Mouse (Mus musculus) liver, embryonic 16.5 days (tissue): Measurements from ENCODE around the gene Wdr83. TPM values are rescaled to one million over a fixed set of nuclear protein-coding genes. Genes with fewer than 3 reads are reported as not detected.

Source experiments
- ATAC-seq: fragments of 200-750 bp; cut with Nextera tagmentation; 2 replicates; pipeline ENCODE4 v1.8.0; 2017; ENCODE audit warnings: low read depth, mild to moderate bottlenecking, moderate number of reproducible peaks, moderate library complexity
- H3K27ac ChIP-seq: fragments of 300-500 bp; sonication (generic); 2 replicates; pipeline ENCODE4 v1.5.1; 2014; ENCODE audit warnings: mild to moderate bottlenecking, low read length
- H3K27me3 ChIP-seq: fragments of 300-500 bp; sonication (generic); 2 replicates; pipeline ENCODE4 v1.6.1; 2014; ENCODE audit warnings: low read depth, low read length, mixed read lengths; ENCODE audit not compliant: control insufficient read depth, insufficient read depth
- H3K36me3 ChIP-seq: fragments of 300-500 bp; sonication (generic); 2 replicates; pipeline ENCODE4 v1.6.1; 2014; ENCODE audit warnings: mild to moderate bottlenecking; ENCODE audit not compliant: control insufficient read depth, insufficient read depth
- H3K4me1 ChIP-seq: fragments of 300-500 bp; sonication (generic); 2 replicates; pipeline ENCODE4 v1.6.1; 2014; ENCODE audit warnings: low read depth, low read length, mixed read lengths; ENCODE audit not compliant: control insufficient read depth
- H3K4me2 ChIP-seq: fragments of 300-500 bp; sonication (generic); 2 replicates; pipeline ENCODE4 v1.6.1; 2014; ENCODE audit warnings: low read depth, low read length, mixed read lengths
- H3K4me3 ChIP-seq: fragments of 300-500 bp; sonication (generic); 2 replicates; pipeline ENCODE4 v1.5.1; 2014; ENCODE audit warnings: low read depth, mild to moderate bottlenecking, low read length
- H3K9ac ChIP-seq: fragments of 300-500 bp; sonication (generic); 2 replicates; pipeline ENCODE4 v1.6.1; 2014; ENCODE audit warnings: low read depth, low read length
- H3K9me3 ChIP-seq: fragments of 300-500 bp; sonication (generic); replicated peaks from 2 replicates; pipeline ENCODE4 v1.6.1; 2016; ENCODE audit warnings: low read length; ENCODE audit not compliant: control insufficient read depth
- WGBS: fragments of 180-500 bp; shearing (Covaris S2); extraction: QIAGEN DNeasy Blood & Tissue Kit; methylation state at CpG from one replicate; pipeline ENCODE4 v1.1.7; 2014; ENCODE audit not compliant: insufficient replicate concordance; 5-methylcytosine and 5-hydroxymethylcytosine counted together
- polyA plus RNA-seq: library from polyadenylated mRNA; unstranded; fragments of >200 nt; fragmentation: Nextera tagmentation; extraction: Ambion mirVana; gene quantifications from 2 replicates; pipeline ENCODE4 v1.2.1, GENCODE M21; 2015

Wdr83 gene
- polyA plus RNA-seq, 1 experiment from 2014 or later, result 22.0 TPM

DNA sequence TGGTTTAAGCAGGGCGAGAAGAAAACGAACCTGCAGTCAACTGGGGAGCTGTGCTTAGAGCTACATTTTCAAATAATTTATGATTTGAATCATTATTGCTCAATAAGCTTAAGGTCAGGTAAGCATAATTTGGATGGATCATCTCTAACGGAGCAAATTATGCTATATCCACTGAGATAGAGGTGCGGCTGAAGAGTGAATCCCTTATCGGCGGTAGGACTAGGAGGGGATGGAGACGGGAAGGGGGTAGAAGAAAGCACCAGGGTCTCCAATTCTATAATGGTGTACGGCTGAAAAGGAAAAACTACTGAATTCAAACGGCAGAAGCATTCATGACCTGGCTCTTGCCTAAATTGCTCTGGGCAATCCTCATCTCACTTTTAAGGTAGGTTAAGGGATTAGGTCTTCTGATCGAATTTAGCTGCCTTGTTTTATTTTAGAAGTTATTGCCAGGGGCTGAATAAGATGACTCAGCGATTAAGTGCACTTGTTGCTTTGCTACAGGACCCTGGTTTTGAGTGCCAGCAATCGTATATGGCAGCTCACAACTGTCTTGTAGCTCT lies 45.9 kb downstream of the Wdr83 start:
- ATAC-seq, result no peak
- Histone ChIP-seq H3K36me3 (peaks cover 32% of the 10 kb centered on the region), H3K9me3 (no peaks in the 10 kb centered on the region), H3K4me2 (peak overlapping the region; percentile 90), H3K4me3 (peak overlapping the region; percentile 76), H3K4me1 (peaks cover 48% of the 10 kb centered on the region), H3K9ac (peak overlapping the region; percentile 82), H3K27ac (peak overlapping the region; percentile 97), H3K27me3 (no peaks in the 10 kb centered on the region)
- 2% methylated on average over 12 of the region's 12 CpGs for WGBS

DNA sequence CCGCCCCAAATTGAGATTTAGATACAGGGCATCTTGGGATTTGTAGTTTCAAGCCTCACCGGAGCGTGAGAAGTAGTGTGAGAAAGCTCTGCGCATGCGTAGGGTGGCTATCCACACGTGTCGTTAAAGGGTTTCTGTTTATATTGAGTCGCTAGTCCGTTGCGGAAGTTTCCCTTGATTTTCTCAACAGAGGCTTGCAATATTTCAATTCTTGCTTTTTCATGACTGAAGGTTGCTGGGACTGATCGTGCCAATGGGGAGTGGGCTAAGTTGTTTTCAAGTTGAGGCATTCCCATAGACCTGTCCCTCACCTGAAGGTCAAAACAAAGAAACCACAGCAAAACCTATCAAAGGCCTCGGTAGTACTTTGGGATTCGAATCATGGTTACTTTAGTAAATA lies 46.3 kb downstream of the Wdr83 start:
- peak overlapping the region; percentile 97 for H3K27ac ChIP-seq
- H3K4me1 ChIP-seq, result peaks cover 46% of the 10 kb centered on the region
- no peak for ATAC-seq
- H3K4me3 ChIP-seq, result peak overlapping the region; percentile 76
- H3K36me3 ChIP-seq, result peaks cover 32% of the 10 kb centered on the region
- under 1% methylated on average over 13 of the region's 13 CpGs for WGBS
- H3K9me3 ChIP-seq, result no peaks in the 10 kb centered on the region
- peak overlapping the region; percentile 82 for H3K9ac ChIP-seq
- peak overlapping the region; percentile 90 for H3K4me2 ChIP-seq
- no peaks in the 10 kb centered on the region for H3K27me3 ChIP-seq

DNA sequence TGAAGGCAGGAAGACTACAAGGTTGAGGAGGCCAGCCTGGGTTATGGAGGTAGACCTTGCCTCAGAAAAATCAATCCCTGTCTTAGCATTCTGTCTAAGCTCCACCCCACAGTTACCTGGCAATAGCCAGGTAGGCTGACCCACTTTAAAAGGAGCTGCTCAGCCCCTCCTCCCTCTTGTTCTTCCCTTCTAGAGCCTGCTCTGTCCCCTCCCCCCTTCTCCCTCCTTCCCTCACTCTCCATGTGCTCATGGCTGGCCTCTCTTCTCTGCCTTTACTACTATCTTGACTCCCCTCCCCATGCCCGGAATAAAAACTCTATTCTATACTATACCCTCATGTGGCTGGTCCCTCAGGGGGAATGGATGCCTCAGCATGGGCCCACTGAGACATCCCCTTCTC lies 47.2 kb downstream of the Wdr83 start:
- ATAC-seq, result no peak
- H3K36me3 ChIP-seq, result peaks cover 38% of the 10 kb centered on the region
- WGBS, result 46% methylated on average over 1 of the region's 1 CpGs
- H3K4me2 ChIP-seq, result no peak overlapping the region
- no peaks in the 10 kb centered on the region for H3K9me3 ChIP-seq
- no peak overlapping the region for H3K9ac ChIP-seq
- H3K4me3 ChIP-seq, result no peak overlapping the region
- H3K27me3 ChIP-seq, result no peaks in the 10 kb centered on the region
- no peak overlapping the region for H3K27ac ChIP-seq
- peaks cover 42% of the 10 kb centered on the region for H3K4me1 ChIP-seq

DNA sequence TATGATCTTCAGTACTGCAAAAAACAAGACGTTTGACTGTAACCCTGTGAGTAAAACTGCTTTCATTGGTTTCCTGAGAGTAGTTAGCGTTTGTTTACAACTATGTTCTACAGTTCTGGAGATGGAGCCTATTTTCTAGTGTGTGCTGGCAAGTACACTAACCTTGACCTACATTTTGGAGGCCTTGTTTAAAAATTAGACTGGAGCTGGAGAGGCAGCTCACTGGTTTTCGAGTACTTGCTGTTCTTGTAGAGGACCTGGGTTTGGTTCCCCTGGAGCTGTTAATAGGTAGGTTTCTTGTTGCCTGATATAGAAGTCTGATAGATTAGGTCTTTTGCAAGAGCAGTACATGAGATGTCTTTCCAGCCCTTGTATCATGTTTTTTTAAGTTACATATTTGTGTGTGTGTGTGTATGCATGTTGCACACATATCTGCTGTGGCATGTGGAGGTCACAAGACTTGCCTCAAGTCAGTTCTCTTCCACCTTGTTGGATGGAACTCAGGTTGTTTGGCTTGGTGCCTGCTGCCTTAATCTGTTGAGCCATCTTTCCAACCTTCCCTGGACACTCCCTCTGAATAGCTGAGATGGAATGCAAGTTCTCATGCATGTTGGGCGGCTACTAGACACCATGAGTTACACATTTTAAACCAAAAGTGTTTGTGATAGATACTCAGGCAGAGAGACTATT lies 48.3 kb downstream of the Wdr83 start:
- Histone ChIP-seq H3K4me1 (peaks cover 43% of the 10 kb centered on the region), H3K27me3 (no peaks in the 10 kb centered on the region), H3K9me3 (no peaks in the 10 kb centered on the region), H3K36me3 (peaks cover 38% of the 10 kb centered on the region), H3K4me3 (no peak overlapping the region), H3K4me2 (no peak overlapping the region), H3K27ac (peak overlapping the region; percentile 4; the same call in 1 of the 2 replicates), H3K9ac (no peak overlapping the region)
- WGBS, result 59% methylated on average over 4 of the region's 4 CpGs
- no peak for ATAC-seq

DNA sequence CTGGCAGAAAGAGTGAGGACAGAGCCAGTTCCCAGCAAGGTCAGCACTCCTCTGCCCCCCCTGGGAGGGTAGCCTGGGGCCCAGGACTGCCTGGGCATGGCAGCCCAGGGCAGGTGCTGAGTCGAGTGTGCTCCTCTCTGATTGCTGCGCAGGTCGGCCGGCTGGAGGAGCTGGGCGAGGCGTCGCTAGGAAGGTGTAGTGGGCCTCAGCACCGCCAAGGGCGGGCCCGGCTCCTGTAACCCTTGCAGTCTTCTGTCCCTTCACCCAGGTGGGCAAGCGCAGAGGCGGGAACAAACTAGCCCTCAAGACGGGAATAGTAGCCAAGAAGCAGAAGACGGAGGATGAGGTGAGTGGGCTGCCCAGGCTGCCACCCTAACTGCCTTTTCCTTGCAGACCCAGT lies 51.8 kb downstream of the Wdr83 start:
- Histone ChIP-seq H3K4me2 (peak overlapping the region; percentile 70; the same call in 1 of the 2 replicates), H3K4me3 (no peak overlapping the region), H3K27me3 (no peaks in the 10 kb centered on the region), H3K27ac (no peak overlapping the region), H3K36me3 (peaks cover 38% of the 10 kb centered on the region), H3K9me3 (no peaks in the 10 kb centered on the region), H3K4me1 (peaks cover 38% of the 10 kb centered on the region), H3K9ac (peak overlapping the region; percentile 99; the same call in 1 of the 2 replicates)
- WGBS, result 78% methylated on average over 14 of the region's 14 CpGs
- ATAC-seq, result no peak

DNA sequence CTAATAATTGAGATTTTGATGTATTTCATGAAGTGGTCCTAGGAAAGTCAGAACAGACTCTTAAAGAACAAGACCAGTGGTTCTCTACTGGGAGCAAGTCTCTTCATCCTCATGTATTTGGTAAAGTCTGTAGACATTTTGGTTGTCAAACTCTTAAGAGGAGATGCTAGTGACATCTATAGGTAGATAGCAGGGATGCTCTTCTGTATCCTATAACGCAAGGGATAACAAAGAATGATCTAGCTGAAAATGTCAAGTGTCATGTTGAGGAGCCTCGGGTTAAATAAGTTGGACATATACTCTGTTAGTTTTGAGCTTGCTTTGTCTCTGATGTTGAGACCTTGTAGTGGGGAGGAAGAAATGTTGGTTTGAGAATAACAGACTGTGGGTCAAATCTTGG lies 53.2 kb downstream of the Wdr83 start:
- ATAC-seq, result no peak
- H3K36me3 ChIP-seq, result peaks cover 39% of the 10 kb centered on the region

DNA sequence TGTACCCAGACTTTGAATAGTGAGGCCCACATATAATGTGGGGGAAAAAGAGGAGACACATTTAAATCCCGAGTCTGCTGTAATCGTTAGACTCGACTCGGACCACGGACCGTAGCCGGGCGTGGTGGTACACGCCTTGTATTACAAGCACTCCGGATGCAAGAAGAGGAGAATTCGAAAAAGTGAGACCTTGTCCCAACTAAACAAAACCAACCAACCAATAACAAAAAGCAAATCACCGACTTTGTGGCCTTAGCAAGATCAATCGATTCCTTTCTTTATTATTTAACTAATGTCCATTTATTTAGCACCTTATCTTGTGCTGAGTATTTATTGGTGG lies 53.6 kb downstream of the Wdr83 start:
- H3K4me2 ChIP-seq, result peak overlapping the region; percentile 70
- WGBS, result under 1% methylated on average over 13 of the region's 13 CpGs
- ATAC-seq, result no peak
- H3K9ac ChIP-seq, result peak overlapping the region; percentile 99
- peaks cover 36% of the 10 kb centered on the region for H3K36me3 ChIP-seq
- H3K9me3 ChIP-seq, result no peaks in the 10 kb centered on the region
- H3K27ac ChIP-seq, result peak overlapping the region; percentile 94
- H3K4me1 ChIP-seq, result peaks cover 35% of the 10 kb centered on the region
- H3K4me3 ChIP-seq, result peak overlapping the region; percentile 96
- H3K27me3 ChIP-seq, result no peaks in the 10 kb centered on the region

More for the DNA sequence above, 53.2 kb downstream of the Wdr83 start:
- Histone ChIP-seq H3K4me2 (peak overlapping the region; percentile 70), H3K9ac (peak overlapping the region; percentile 99), H3K4me3 (peak overlapping the region; percentile 96), H3K27me3 (no peaks in the 10 kb centered on the region), H3K9me3 (no peaks in the 10 kb centered on the region), H3K27ac (peak overlapping the region; percentile 94), H3K4me1 (peaks cover 38% of the 10 kb centered on the region)
- 16% methylated on average over 2 of the region's 2 CpGs for WGBS

DNA sequence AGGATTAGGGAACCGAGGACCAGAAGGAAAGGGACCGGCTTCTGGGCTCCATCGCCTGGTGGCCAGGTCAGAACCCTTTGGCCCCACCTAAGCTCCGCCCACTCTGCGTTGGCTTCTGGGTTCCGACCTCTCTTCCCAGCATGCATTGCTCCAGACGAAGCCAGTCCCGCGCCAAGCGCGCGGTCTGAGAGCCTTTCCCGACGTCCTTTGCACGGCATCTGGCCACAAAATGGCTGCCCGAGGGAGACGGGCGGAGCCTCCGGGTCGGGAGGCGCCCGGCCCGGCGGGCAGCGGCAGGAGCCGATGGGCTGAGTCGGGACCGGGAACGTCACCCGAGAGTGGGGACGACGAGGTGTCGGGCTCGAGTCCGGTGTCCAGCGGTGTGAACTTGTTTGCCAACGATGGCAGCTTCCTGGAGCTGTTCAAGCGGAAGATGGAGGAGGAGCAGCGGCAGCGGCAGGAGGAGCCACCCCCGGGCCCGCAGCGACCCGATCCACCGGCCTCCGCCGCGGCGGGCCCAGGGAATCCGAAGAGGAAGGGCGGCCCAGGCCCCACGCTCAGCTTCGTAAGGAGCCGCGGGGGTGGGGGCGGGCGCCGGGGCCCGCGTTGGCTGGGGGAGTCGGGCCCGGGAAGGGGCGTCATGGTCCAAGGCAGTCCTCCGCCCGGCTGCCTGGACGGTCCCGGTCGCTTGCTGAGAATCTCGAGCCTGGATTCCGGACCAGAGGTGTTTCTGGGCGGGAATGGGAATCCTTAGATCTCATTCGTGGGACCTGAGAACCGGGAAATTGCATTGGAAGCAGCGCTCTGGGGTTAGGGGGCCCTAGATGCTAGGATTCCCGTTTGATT lies 54.2 kb downstream of the Wdr83 start, which contains the start of gene Trir:
Trir (plus strand) TSS at position 154 of the 846 bp plus-strand sequence.
- Histone ChIP-seq H3K9me3 (no peaks in the 10 kb centered on the region), H3K4me3 (peak within 1 kb of the TSS; percentile 96), H3K27me3 (no peaks in the 10 kb centered on the region), H3K36me3 (peaks cover 34% of the 10 kb centered on the region), H3K27ac (peak within 1 kb of the TSS; percentile 94), H3K9ac (peak within 1 kb of the TSS; percentile 99), H3K4me1 (peaks cover 35% of the 10 kb centered on the region), H3K4me2 (peak within 1 kb of the TSS; percentile 93)
- peak; percentile 83 for ATAC-seq
- under 1% methylated on average over 75 of the region's 75 CpGs for WGBS
